Mouse (Mus musculus) CH12.LX (cell line): ENCODE measurements around the gene Slc25a26. TPM values are rescaled to one million over a fixed set of nuclear protein-coding genes. Genes with fewer than 3 reads are reported as not detected.

Experiments used
- DNase-seq: peaks from one replicate; pipeline ENCODE4 v3.0.0-alpha.2; 2013; ENCODE audit errors: extremely low read depth
- H3K27ac ChIP-seq: 2 replicates; pipeline ENCODE4 v1.5.1; 2012; ENCODE audit warnings: low read depth, mild to moderate bottlenecking, control low read depth, moderate library complexity; ENCODE audit not compliant: insufficient read depth
- H3K27me3 ChIP-seq: replicated peaks from 2 replicates; pipeline ENCODE3; 2012; ENCODE audit warnings: inconsistent platforms
- H3K36me3 ChIP-seq, 2 experiments: replicated peaks in 1 of 2; 2 replicates each; pipeline versions ENCODE3 to v1.6.1; 2012; ENCODE audit warnings: inconsistent platforms in 1 of 2, low read length in 1 of 2, mild to moderate bottlenecking in 1 of 2, mixed read lengths in 1 of 2, moderate library complexity in 1 of 2; ENCODE audit not compliant: control insufficient read depth in 1 of 2, insufficient read depth in 1 of 2
- H3K4me1 ChIP-seq, 2 experiments: 2 replicates each; pipeline ENCODE4 v1.6.1; 2012; ENCODE audit warnings: inconsistent platforms in 1 of 2, moderate library complexity in 1 of 2; ENCODE audit not compliant: insufficient read depth in 2 of 2, control insufficient read depth in 1 of 2
- H3K4me2 ChIP-seq: 2 replicates; pipeline ENCODE4 v1.6.1; 2012; ENCODE audit warnings: low read depth, mild to moderate bottlenecking, control low read depth; ENCODE audit not compliant: poor library complexity, insufficient read depth, severe bottlenecking
- H3K4me3 ChIP-seq, 3 experiments: fragments of 150-350 bp in 1 of 3; sonication (generic) in 1 of 3; replicated peaks in 1 of 3; 2 replicates each; pipeline versions ENCODE3 to v1.5.1; 2011 to 2012; ENCODE audit warnings: low read depth in 2 of 3, low read length in 2 of 3, mild to moderate bottlenecking in 2 of 3, moderate library complexity in 2 of 3, control low read depth in 1 of 3, improper control_type of control experiment in 1 of 3, inconsistent platforms in 1 of 3, mixed read lengths in 1 of 3; ENCODE audit not compliant: poor library complexity in 1 of 3
- H3K79me2 ChIP-seq: replicated peaks from 2 replicates; pipeline ENCODE4 v1.6.1; 2012; ENCODE audit warnings: mild to moderate bottlenecking, moderate library complexity; ENCODE audit not compliant: control insufficient read depth, poor library complexity, insufficient read depth, severe bottlenecking; ENCODE audit errors: extremely low read depth
- H3K9ac ChIP-seq: 2 replicates; pipeline ENCODE4 v1.6.1; 2012; ENCODE audit warnings: low read depth, mild to moderate bottlenecking, control low read depth, moderate library complexity; ENCODE audit not compliant: insufficient read depth
- H3K9me3 ChIP-seq: replicated peaks from 2 replicates; pipeline ENCODE3; 2012; ENCODE audit warnings: low read length, inconsistent platforms, mixed read lengths
- BHLHE40 ChIP-seq: IDR thresholded peaks from 2 replicates; pipeline ENCODE4 v1.6.1; 2011; ENCODE audit warnings: mild to moderate bottlenecking, low read depth, low read length, improper control_type of control experiment
- CHD1 ChIP-seq: IDR thresholded peaks from 2 replicates; pipeline ENCODE4 v1.6.1; 2012; ENCODE audit warnings: low read depth, low read length, improper control_type of control experiment, inconsistent platforms
- CTCF ChIP-seq, 2 experiments: IDR thresholded peaks in 1 of 2; conservative IDR thresholded peaks in 1 of 2; 2 replicates each; pipeline ENCODE4 v1.5.1; 2011 to 2012; ENCODE audit warnings: low read depth in 2 of 2, low read length in 2 of 2, improper control_type of control experiment in 1 of 2, inconsistent platforms in 1 of 2, mild to moderate bottlenecking in 1 of 2, moderate library complexity in 1 of 2
- EP300 ChIP-seq: IDR thresholded peaks from 2 replicates; pipeline ENCODE4 v1.6.1; 2011; ENCODE audit warnings: low read length, improper control_type of control experiment
- JUND ChIP-seq: conservative IDR thresholded peaks from 2 replicates; pipeline ENCODE4 v1.6.1; 2011; ENCODE audit warnings: low read depth, low read length, improper control_type of control experiment
- KAT2A ChIP-seq: IDR thresholded peaks from 2 replicates; pipeline ENCODE4 v1.6.1; 2012; ENCODE audit warnings: low read length, improper control_type of control experiment, inconsistent platforms; ENCODE audit not compliant: insufficient replicate concordance
- MAZ ChIP-seq: IDR thresholded peaks from 2 replicates; pipeline ENCODE4 v1.6.1; 2012; ENCODE audit warnings: low read depth, mild to moderate bottlenecking, inconsistent platforms, low read length, improper control_type of control experiment, moderate library complexity
- MEF2A ChIP-seq: IDR thresholded peaks from 2 replicates; pipeline ENCODE4 v1.6.1; 2014; ENCODE audit warnings: low read depth, mild to moderate bottlenecking, inconsistent platforms, low read length, improper control_type of control experiment, borderline replicate concordance
- MXI1 ChIP-seq: IDR thresholded peaks from 2 replicates; pipeline ENCODE4 v1.6.1; 2011; ENCODE audit warnings: mild to moderate bottlenecking, low read depth, low read length, improper control_type of control experiment
- MYC ChIP-seq: IDR thresholded peaks from 2 replicates; pipeline ENCODE4 v1.6.1; 2011; ENCODE audit warnings: low read depth, mild to moderate bottlenecking, improper control_type of control experiment, low read length
- NRF1 ChIP-seq: IDR thresholded peaks from 2 replicates; pipeline ENCODE4 v1.6.1; 2014; ENCODE audit warnings: low read depth, mild to moderate bottlenecking, inconsistent platforms, low read length, improper control_type of control experiment, moderate library complexity
- POLR2A ChIP-seq: IDR thresholded peaks from 2 replicates; pipeline ENCODE4 v1.6.1; 2011; ENCODE audit warnings: low read depth, mild to moderate bottlenecking, improper control_type of control experiment, low read length
- POLR2AphosphoS2 ChIP-seq: IDR thresholded peaks from 2 replicates; pipeline ENCODE4 v1.6.1; 2011; ENCODE audit warnings: low read depth, low read length, improper control_type of control experiment
- RAD21 ChIP-seq: IDR thresholded peaks from 2 replicates; pipeline ENCODE4 v1.6.1; 2011; ENCODE audit warnings: low read depth, mild to moderate bottlenecking, low read length, improper control_type of control experiment, moderate library complexity
- SIN3A ChIP-seq: IDR thresholded peaks from 2 replicates; pipeline ENCODE4 v1.6.1; 2012; ENCODE audit warnings: low read length, improper control_type of control experiment, inconsistent platforms
- SMC3 ChIP-seq: IDR thresholded peaks from 2 replicates; pipeline ENCODE4 v1.6.1; 2011; ENCODE audit warnings: low read depth, low read length, improper control_type of control experiment
- TBP ChIP-seq: conservative IDR thresholded peaks from 2 replicates; pipeline ENCODE4 v1.6.1; 2011; ENCODE audit warnings: low read depth, low read length, improper control_type of control experiment
- UBTF ChIP-seq: IDR thresholded peaks from 2 replicates; pipeline ENCODE4 v1.6.1; 2012; ENCODE audit warnings: low read depth, mild to moderate bottlenecking, inconsistent platforms, low read length, improper control_type of control experiment, moderate library complexity
- USF1 ChIP-seq: IDR thresholded peaks from 2 replicates; pipeline ENCODE4 v1.6.1; 2014; ENCODE audit warnings: low read depth, mild to moderate bottlenecking, inconsistent platforms, low read length, improper control_type of control experiment
- ZC3H11A ChIP-seq: IDR thresholded peaks from 2 replicates; pipeline ENCODE4 v1.6.1; 2012; ENCODE audit warnings: low read depth, mild to moderate bottlenecking, inconsistent platforms, low read length, improper control_type of control experiment
- ZKSCAN1 ChIP-seq: IDR thresholded peaks from 2 replicates; pipeline ENCODE4 v1.6.1; 2012; ENCODE audit warnings: low read depth, inconsistent platforms, low read length, improper control_type of control experiment, borderline replicate concordance
- ZMIZ1 ChIP-seq: IDR thresholded peaks from 2 replicates; pipeline ENCODE4 v1.6.1; 2012; ENCODE audit warnings: low read depth, mild to moderate bottlenecking, inconsistent platforms, low read length, improper control_type of control experiment
- dilution Hi-C: fragments of 300-500 bp; cut with MboI; formaldehyde crosslinking; loops from 2 replicates; pipeline ENCODE4 v1.14.3; 2020; ENCODE audit warnings: low sequenced_read_pairs; ENCODE audit not compliant: extremely low pct_unique_long_range_greater_than_20kb, extremely low pct_ligation_motif_present
- in situ Hi-C: fragments of 300-500 bp; cut with MboI; formaldehyde crosslinking; loops from 3 replicates; pipeline ENCODE4 v1.14.3; 2019; ENCODE audit warnings: low sequenced_read_pairs, low pct_ligation_motif_present, low pct_unique_long_range_greater_than_20kb, mixed read lengths
- polyA plus RNA-seq: library from polyadenylated mRNA; unstranded; fragments of >175 nt; gene quantifications from 2 replicates; pipeline ENCODE4 v1.2.1, GENCODE M21; 2012; ENCODE audit warnings: low read depth; ENCODE audit not compliant: insufficient read length
- total RNA-seq, 2 experiments: library from RNA; depleted of rRNA; stranded (reverse); fragments of 300-350 nt in 1 of 2; fragments of >200 nt in 1 of 2; gene quantifications; 2 replicates each; pipeline ENCODE4 v1.2.3; 2012 to 2014

Gene Slc25a26
- total and polyA plus RNA-seq, 3 experiments = 5.5 to 9.9 (median 5.9) TPM

DNA sequence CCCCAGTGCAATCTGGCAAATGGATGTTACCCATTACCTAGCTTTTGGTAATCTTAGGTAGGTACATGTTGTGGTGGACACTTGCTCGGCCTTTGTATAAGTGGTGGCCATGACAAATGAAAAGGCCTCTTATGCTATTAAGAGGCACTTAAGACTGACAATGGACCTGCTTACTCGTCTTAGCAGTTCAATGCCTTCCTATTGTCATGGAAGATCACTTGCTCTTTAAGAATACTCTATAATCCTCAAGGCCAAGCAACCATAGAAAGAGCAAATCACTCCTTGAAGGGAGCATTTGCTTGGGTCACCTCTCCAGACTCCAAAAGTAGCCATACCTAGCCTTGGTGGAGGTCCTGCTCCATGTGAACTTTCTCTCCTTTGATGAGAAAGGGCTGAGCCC is 7.4 kb upstream of the Slc25a26 start:
- no peaks in the 10 kb centered on the region for H3K4me1 ChIP-seq
- dilution Hi-C loops = no loop called here

DNA sequence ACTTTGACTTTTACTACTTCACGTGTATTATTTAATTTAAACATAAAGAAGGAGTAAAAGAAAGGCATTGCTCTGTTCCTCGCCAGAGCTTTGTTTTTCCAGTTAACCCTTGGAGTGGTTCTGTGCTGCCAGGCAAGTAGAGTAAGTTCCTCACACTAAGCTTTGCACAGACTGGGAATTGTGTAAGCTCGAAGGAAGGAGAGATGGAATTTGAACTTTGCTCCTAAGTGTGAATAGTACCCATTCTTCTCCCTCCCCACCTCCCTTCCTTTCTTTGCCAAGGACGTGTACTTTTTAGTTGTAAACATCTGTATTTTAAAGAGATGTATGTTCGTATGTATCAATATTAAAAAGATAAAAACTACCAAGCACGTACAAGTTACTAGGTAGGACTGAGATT is 3.8 kb downstream of the Slc25a26 start:
- TF ChIP-seq BHLHE40 (no peak), POLR2AphosphoS2 (no peak), CTCF (conservative IDR thresholded peaks at IDR 0.05 in 1 of 2, IDR thresholded peaks at IDR 0.05 in 1 of 2; ENCODE audit: low read depth in 2 of 2, low read length in 2 of 2) (no peak), SMC3 (no peak), POLR2A (no peak), MAZ (no peak), ZKSCAN1 (no peak), MYC (no peak), UBTF (no peak), ZC3H11A (no peak), ZMIZ1 (no peak), KAT2A (no peak), TBP (no peak), RAD21 (no peak), MXI1 (no peak), EP300 (no peak), CHD1 (no peak)
- TF ChIP-seq, all 38 proteins: peak for 0
- dilution Hi-C loops = no loop called here

More for the DNA sequence above, 7.4 kb upstream of the Slc25a26 start:
- no peak overlapping the region for H3K4me3 ChIP-seq
- in situ Hi-C loops = no loop called here
- no peak overlapping the region for H3K4me2 ChIP-seq
- H3K36me3 ChIP-seq = no peaks in the 10 kb centered on the region
- no peaks in the 10 kb centered on the region for H3K9me3 ChIP-seq
- DNase-seq = no peak
- H3K27ac ChIP-seq = no peak overlapping the region
- no peak for TF ChIP-seq CTCF (conservative IDR thresholded peaks at IDR 0.05 in 1 of 2, IDR thresholded peaks at IDR 0.05 in 1 of 2; ENCODE audit: low read depth in 2 of 2, low read length in 2 of 2)
- TF ChIP-seq JUND = no peak
- TF ChIP-seq SIN3A = no peak
- TF ChIP-seq POLR2AphosphoS2 = no peak
- TF ChIP-seq MYC = no peak
- no peak for TF ChIP-seq UBTF
- no peak for TF ChIP-seq ZC3H11A
- TF ChIP-seq NRF1 = no peak
- TF ChIP-seq MEF2A = no peak
- no peak for TF ChIP-seq USF1
- TF ChIP-seq CHD1 = no peak
- TF ChIP-seq, all 38 proteins: peak for 0
- Histone ChIP-seq H3K9ac (no peak overlapping the region), H3K27me3 (peaks cover 64% of the 10 kb centered on the region), H3K79me2 (no peaks in the 10 kb centered on the region)

More for the DNA sequence above, 3.8 kb downstream of the Slc25a26 start:
- H3K4me1 ChIP-seq = peaks cover 6 to 20% of the 10 kb centered on the region in 2 experiments; a peak in 3 of 4 replicates
- H3K4me3 ChIP-seq = no peak overlapping the region
- DNase-seq = no peak
- no peak overlapping the region for H3K4me2 ChIP-seq
- no peak overlapping the region for H3K27ac ChIP-seq
- no peaks in the 10 kb centered on the region for H3K9me3 ChIP-seq
- H3K9ac ChIP-seq = no peak overlapping the region
- no peaks in the 10 kb centered on the region for H3K27me3 ChIP-seq
- H3K36me3 ChIP-seq = peaks cover 0 to 9% of the 10 kb centered on the region in 2 experiments
- no peaks in the 10 kb centered on the region for H3K79me2 ChIP-seq
- in situ Hi-C loops = no loop called here
